Mouse (Mus musculus) heart, adult 18-20 months (tissue): ENCODE results near the gene Gm5150. TPM values are rescaled to one million over a fixed set of nuclear protein-coding genes. Genes with fewer than 3 reads are reported as not detected.
"Not testable (repeated sequence)": the region's sequence is repeated elsewhere in the genome, so short reads cannot be mapped to it uniquely, and the experiment has no call there.

Source experiments
- DNase-seq, 2 experiments: peaks; one replicate each; pipeline ENCODE4 v3.0.0; 2021 to 2022; ENCODE audit warnings: mixed read lengths in 1 of 2
- long read RNA-seq, 2 experiments: library from polyadenylated mRNA; stranded (forward); transcript quantifications; one replicate each; pipeline ENCODE4 v2.0.0; 2021
- microRNA-seq, 2 experiments: library from miRNA; unstranded; fragments of <30 nt; microRNA quantifications; one replicate each; pipeline ENCODE4 v1.2.0; 2022
- total RNA-seq, 2 experiments: library from RNA; stranded (reverse); gene quantifications; 2 replicates each; pipeline ENCODE4 v1.2.3; 2021

The Gm5150 gene
- total RNA-seq: not detected
- long read RNA-seq, experiment 1: 0 reads
- long read RNA-seq, experiment 2: 0 reads

- DNase-seq: no peak
These were observed at the start of gene Gm5150 for GRCm38 (mm10) chr3:16006215-16006614. Gene Gm5150, minus strand, starts transcription at chr3:16006437.

- DNase-seq: not testable (repeated sequence)
These were observed 45.5 kb upstream of the Gm5150 start for GRCm38 (mm10) chr3:16051736-16052135.

GRCm38 (mm10) chr3:16047288-16047687, 41.1 kb upstream of the Gm5150 start:
- DNase-seq: no peak

GRCm38 (mm10) chr3:16043315-16043714, 37.1 kb upstream of the Gm5150 start:
- DNase-seq: peak; percentile 3 to 39

GRCm38 (mm10) chr3:16024988-16025387, 18.8 kb upstream of the Gm5150 start:
- DNase-seq: peak; percentile 24 to 56

- no peak for DNase-seq
These were observed 16.0 kb upstream of the Gm5150 start for GRCm38 (mm10) chr3:16022214-16022613.

- not testable (repeated sequence) for DNase-seq
These were observed 8.2 kb upstream of the Gm5150 start for GRCm38 (mm10) chr3:16014456-16014855.

- peak in 1 of 2 experiments; percentile 9 for DNase-seq
These were observed 1.6 kb upstream of the Gm5150 start for GRCm38 (mm10) chr3:16007827-16008226.

- no peak for DNase-seq
These were observed 2.2 kb downstream of the Gm5150 start for GRCm38 (mm10) chr3:16003890-16004633.

GRCm38 (mm10) chr3:15999479-15999878, 6.8 kb downstream of the Gm5150 start:
- DNase-seq: not testable (repeated sequence)

- DNase-seq: no peak
These were observed 24.0 kb downstream of the Gm5150 start for GRCm38 (mm10) chr3:15982216-15982615.

- DNase-seq: no peak
These were observed 49.3 kb downstream of the Gm5150 start for GRCm38 (mm10) chr3:15956921-15957320.

Small RNA genes within 50 kb of the gene (microRNA-seq; reads per million reads assigned to microRNA genes)
- gene Gm24694: 0 reads per million in 2 experiments

Other genes with a start within 250 kb of the Gm5150 start
- not detected for gene Sirpb1c, start 157.9 kb downstream of the Gm5150 start, total RNA-seq